Comparison of ENCODE assay signal across 8 mouse cellular contexts in the genomic region with DNA sequence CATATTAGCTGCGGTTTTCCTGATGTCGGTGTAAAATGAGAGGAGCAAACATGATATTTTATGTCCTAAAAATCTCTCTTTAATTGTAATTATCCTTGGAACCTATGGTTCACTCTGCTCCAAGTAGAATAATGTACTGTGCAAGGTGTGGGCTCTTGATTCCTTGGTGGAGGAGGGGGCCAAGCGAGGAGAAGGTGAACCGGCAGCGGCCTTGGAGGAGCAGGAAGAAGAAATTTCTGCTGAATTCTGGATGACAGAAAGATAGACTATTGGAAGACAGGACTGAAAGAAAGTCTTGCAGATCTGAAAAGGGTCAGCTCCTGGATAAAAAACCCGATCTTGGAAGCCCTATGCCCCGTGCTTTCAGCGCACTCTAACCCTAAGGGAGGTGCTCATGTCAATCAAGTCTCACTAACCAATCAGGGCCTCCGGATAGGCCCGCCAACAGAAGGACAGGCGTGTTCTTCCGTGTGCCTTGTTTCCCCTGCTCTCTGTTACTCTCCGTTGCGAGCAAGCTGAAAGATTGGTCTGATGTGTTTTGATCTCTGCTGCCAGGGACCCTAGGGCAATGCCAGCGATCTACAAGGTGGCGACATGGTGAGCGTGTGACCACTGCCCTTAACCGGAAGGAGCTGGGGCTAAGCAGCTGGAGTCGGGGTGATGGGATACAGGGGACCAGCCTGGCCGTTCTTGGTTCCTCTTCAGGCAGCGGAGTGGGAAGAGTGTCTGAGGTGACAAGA. TPM values are rescaled to one million over a fixed set of nuclear protein-coding genes. Genes with fewer than 3 reads are reported as not detected.
DNase-seq lines count a peak whose midpoint lies in the region; ATAC-seq and TF ChIP-seq lines count a peak whose summit lies in the region.
"Not testable (repeated sequence)": the region's sequence is repeated elsewhere in the genome, so short reads cannot be mapped to it uniquely, and the experiment has no call there.

A gene (plus strand): TSS at position 455 of the 740 bp plus-strand sequence.

- TF ChIP-seq CTCF in G1E (IDR thresholded peaks at IDR 0.05; ENCODE audit: low read depth, low read length); cerebellum, adult 2 months (IDR thresholded peaks at IDR 0.05; ENCODE audit: borderline replicate concordance, insufficient read depth, low read depth, low read length); forebrain, postnatal 0 days (IDR thresholded peaks at IDR 0.05; ENCODE audit: low read depth); liver, postnatal 0 days (IDR thresholded peaks at IDR 0.05; ENCODE audit: low read depth); testis, adult 2 months (IDR thresholded peaks at IDR 0.05; ENCODE audit: control insufficient read depth, insufficient read depth, insufficient replicate concordance, low read depth, low read length): not testable (repeated sequence)

- not testable (repeated sequence) for H3K36me3 ChIP-seq in G1E (replicated peaks); forebrain, postnatal 0 days (ENCODE audit: insufficient read depth); liver, postnatal 0 days (replicated peaks; ENCODE audit: insufficient read depth, low read length); neural tube, embryonic 13.5 days; testis, adult 2 months (ENCODE audit: control insufficient read depth, insufficient read depth, low read length)

- not testable (repeated sequence) for H3K27me3 ChIP-seq in G1E (ENCODE audit: insufficient read depth, low read length); cerebellum, adult 2 months (ENCODE audit: control insufficient read depth, insufficient read depth, low read length); forebrain, postnatal 0 days (ENCODE audit: insufficient read depth, low read length); liver, postnatal 0 days (ENCODE audit: insufficient read depth, low read length); neural tube, embryonic 13.5 days; testis, adult 2 months (ENCODE audit: control insufficient read depth, insufficient read depth, low read length)

- WGBS in cerebellum, adult 2 months = 7% methylated on average over 21 of the region's 21 CpGs
- WGBS in forebrain, postnatal 0 days = 3% methylated on average over 19 of the region's 21 CpGs
- WGBS in liver, postnatal 0 days (ENCODE audit: insufficient replicate concordance) = 2% methylated on average over 19 of the region's 21 CpGs
- WGBS in neural tube, embryonic 13.5 days = 4% methylated on average over 21 of the region's 21 CpGs

- peak within 1 kb of the TSS; percentile 59 for H3K4me2 ChIP-seq in forebrain, postnatal 0 days (ENCODE audit: low read depth)
- H3K4me2 ChIP-seq in liver, postnatal 0 days (ENCODE audit: low read depth, low read length) = peak within 1 kb of the TSS; percentile 68
- peak within 1 kb of the TSS; percentile 54 for H3K4me2 ChIP-seq in neural tube, embryonic 13.5 days

- H3K9me3 ChIP-seq in G1E (replicated peaks); forebrain, postnatal 0 days (ENCODE audit: low read length); liver, postnatal 0 days (ENCODE audit: low read length); neural tube, embryonic 13.5 days: not testable (repeated sequence)

- not testable (repeated sequence) for DNase-seq in G1E (ENCODE audit: low spot score)
- DNase-seq in cerebellum, adult 2 months = peak; percentile 30 to 40
- peak; percentile 53 for DNase-seq in forebrain, postnatal 0 days
- peak; percentile 49 for DNase-seq in heart, postnatal 4 days
- DNase-seq in layer of hippocampus, adult 18-20 months (ENCODE audit: low spot score in 2 of 2) = peak; percentile 8 to 53
- DNase-seq in liver, postnatal 0 days = peak; percentile 49

- H3K4me1 ChIP-seq in G1E (ENCODE audit: insufficient read depth, low read depth, low read length); cerebellum, adult 2 months (ENCODE audit: control insufficient read depth, insufficient read depth, low read length); forebrain, postnatal 0 days (ENCODE audit: insufficient read depth); liver, postnatal 0 days (ENCODE audit: insufficient read depth); neural tube, embryonic 13.5 days (replicated peaks); testis, adult 2 months (ENCODE audit: control insufficient read depth, insufficient read depth, low read length): not testable (repeated sequence)

- peak; percentile 76 for ATAC-seq in G1E (ENCODE audit: extremely low read depth, insufficient number of reproducible peaks, low FRiP score, poor library complexity, severe bottlenecking)
- peak; percentile 70 for ATAC-seq in forebrain, postnatal 0 days
- peak; percentile 80 for ATAC-seq in liver, postnatal 0 days
- ATAC-seq in neural tube, embryonic 13.5 days (ENCODE audit: low read depth) = peak; percentile 90

- peak within 1 kb of the TSS; percentile 71 for H3K4me3 ChIP-seq in G1E (ENCODE audit: low read depth, low read length)
- peak within 1 kb of the TSS; percentile 56 for H3K4me3 ChIP-seq in cerebellum, adult 2 months (replicated peaks; ENCODE audit: insufficient read depth, low read depth, low read length)
- H3K4me3 ChIP-seq in forebrain, postnatal 0 days (ENCODE audit: low read depth, low read length) = peak within 1 kb of the TSS; percentile 46
- peak within 1 kb of the TSS; percentile 69 for H3K4me3 ChIP-seq in liver, postnatal 0 days (ENCODE audit: low read depth, low read length)
- peak within 1 kb of the TSS; percentile 61 for H3K4me3 ChIP-seq in neural tube, embryonic 13.5 days
- peak within 1 kb of the TSS; percentile 99 for H3K4me3 ChIP-seq in testis, adult 2 months (ENCODE audit: control insufficient read depth, low read depth, low read length)

- not testable (repeated sequence) for H3K27ac ChIP-seq in cerebellum, adult 2 months (ENCODE audit: insufficient read depth, low read length); forebrain, postnatal 0 days (ENCODE audit: low read depth, low read length)
- peak within 1 kb of the TSS; percentile 63 for H3K27ac ChIP-seq in liver, postnatal 0 days (ENCODE audit: low read depth)
- H3K27ac ChIP-seq in neural tube, embryonic 13.5 days (replicated peaks) = 0 out of 2 replicates have a peak within 1 kb of the TSS, but pooled peaks have one; percentile 38
- H3K27ac ChIP-seq in testis, adult 2 months (ENCODE audit: control insufficient read depth, insufficient read depth, low read depth, low read length) = peak within 1 kb of the TSS; percentile 84

- not testable (repeated sequence) for TF ChIP-seq EP300 in liver, postnatal 0 days (IDR thresholded peaks at IDR 0.05; ENCODE audit: low read depth)

- TF ChIP-seq POLR2A in cerebellum, adult 2 months (IDR thresholded peaks at IDR 0.05; ENCODE audit: borderline replicate concordance, insufficient read depth, low read length) = not testable (repeated sequence)
- peak; percentile 42; the same call in 1 of the 2 replicates for TF ChIP-seq POLR2A in testis, adult 2 months (IDR thresholded peaks at IDR 0.05; ENCODE audit: control insufficient read depth, low read depth, low read length)

- H3K9ac ChIP-seq in forebrain, postnatal 0 days = peak within 1 kb of the TSS; percentile 39
- peak within 1 kb of the TSS; percentile 66 for H3K9ac ChIP-seq in liver, postnatal 0 days (replicated peaks)
- peak within 1 kb of the TSS; percentile 77 for H3K9ac ChIP-seq in neural tube, embryonic 13.5 days

RNA-seq across cellular contexts. Expression of the gene that starts here (rescaled TPM):
- total RNA-seq in G1E (2014; fragmentation: Nextera tagmentation) = 14.1 and 21.0 TPM in 2 replicates
- total RNA-seq in G1E (2017) = 5.5 and 7.6 TPM in 2 replicates
- polyA plus RNA-seq in G1E (2012) = 0.14 and 0.28 TPM in 2 replicates
- 0.97 and 1.1 TPM in 2 replicates for polyA plus RNA-seq in cerebellum, adult 2 months (2012; rRNA removed)
- total RNA-seq in forebrain, postnatal 0 days (2014; rRNA removed) = 2.2 and 5.1 TPM in 2 replicates
- polyA plus RNA-seq in forebrain, postnatal 0 days (2015; fragmentation: Nextera tagmentation; extraction: Ambion mirVana) = 1.5 and 2.4 TPM in 2 replicates
- total RNA-seq in heart, postnatal 4 days (2021) = 1 to 10 TPM; 6.1 to 8.5 TPM
- 1 to 10 TPM; 6.1 to 8.2 TPM for total RNA-seq in layer of hippocampus, adult 18-20 months (2021)
- polyA plus RNA-seq in liver, postnatal 0 days (2015; fragmentation: Nextera tagmentation; extraction: Ambion mirVana) = 2.1 and 2.6 TPM in 2 replicates
- polyA plus RNA-seq in neural tube, embryonic 13.5 days (2015; fragmentation: Nextera tagmentation; extraction: Ambion mirVana) = 6.8 and 7.8 TPM in 2 replicates
- polyA plus RNA-seq in testis, adult 2 months (2012; rRNA removed) = 0.37 and 0.75 TPM in 2 replicates

Comparison
In these comparisons a context has a peak if more than half of its experiments do, and no peak if none do; other contexts are left out.
1. H3K4me3 ChIP-seq: peak in every context shown above with its lines; median percentile 99 in testis, adult 2 months; 71 in G1E; 69 in liver, postnatal 0 days; 61 in neural tube, embryonic 13.5 days; 56 in cerebellum, adult 2 months; 46 in forebrain, postnatal 0 days.